Mouse (Mus musculus) forebrain, embryonic 10.5 days (tissue): Measurements from ENCODE around the gene Prtg. TPM values are rescaled to one million over a fixed set of nuclear protein-coding genes. Genes with fewer than 3 reads are reported as not detected.

ENCODE experiments used
- DNase-seq: peaks from one replicate; pipeline ENCODE4 v3.0.0-alpha.2; 2017; ENCODE audit warnings: low spot score; ENCODE audit errors: extremely low spot score
- H3K27ac ChIP-seq: fragments of 300-500 bp; sonication (generic); 2 replicates; pipeline ENCODE4 v1.5.1; 2016; ENCODE audit warnings: mild to moderate bottlenecking
- H3K27me3 ChIP-seq: fragments of 300-500 bp; sonication (generic); 2 replicates; pipeline ENCODE4 v1.6.1; 2016; ENCODE audit warnings: mild to moderate bottlenecking; ENCODE audit not compliant: poor library complexity, severe bottlenecking
- H3K36me3 ChIP-seq: fragments of 300-500 bp; sonication (generic); replicated peaks from 2 replicates; pipeline ENCODE4 v1.6.1; 2016; ENCODE audit warnings: mild to moderate bottlenecking, moderate library complexity
- H3K4me1 ChIP-seq: fragments of 300-500 bp; sonication (generic); 2 replicates; pipeline ENCODE4 v1.6.1; 2016
- H3K4me3 ChIP-seq: fragments of 300-500 bp; sonication (generic); 2 replicates; pipeline ENCODE4 v1.5.1; 2016; ENCODE audit warnings: mild to moderate bottlenecking, moderate library complexity
- H3K9me3 ChIP-seq: fragments of 300-500 bp; sonication (generic); 2 replicates; pipeline ENCODE4 v1.6.1; 2016; ENCODE audit warnings: mild to moderate bottlenecking, moderate library complexity
- WGBS: fragments of 180-500 bp; shearing (Covaris S2); methylation state at CpG from one replicate; pipeline ENCODE4 v1.1.7; 2016; 5-methylcytosine and 5-hydroxymethylcytosine counted together
- polyA plus RNA-seq: library from polyadenylated mRNA; unstranded; fragments of >200 nt; fragmentation: Nextera tagmentation; extraction: Ambion mirVana; gene quantifications from 2 replicates; pipeline ENCODE4 v1.2.1, GENCODE M21; 2016

Prtg gene
- polyA plus RNA-seq, 1 experiment from 2014 or later, result 10.1 TPM

DNA sequence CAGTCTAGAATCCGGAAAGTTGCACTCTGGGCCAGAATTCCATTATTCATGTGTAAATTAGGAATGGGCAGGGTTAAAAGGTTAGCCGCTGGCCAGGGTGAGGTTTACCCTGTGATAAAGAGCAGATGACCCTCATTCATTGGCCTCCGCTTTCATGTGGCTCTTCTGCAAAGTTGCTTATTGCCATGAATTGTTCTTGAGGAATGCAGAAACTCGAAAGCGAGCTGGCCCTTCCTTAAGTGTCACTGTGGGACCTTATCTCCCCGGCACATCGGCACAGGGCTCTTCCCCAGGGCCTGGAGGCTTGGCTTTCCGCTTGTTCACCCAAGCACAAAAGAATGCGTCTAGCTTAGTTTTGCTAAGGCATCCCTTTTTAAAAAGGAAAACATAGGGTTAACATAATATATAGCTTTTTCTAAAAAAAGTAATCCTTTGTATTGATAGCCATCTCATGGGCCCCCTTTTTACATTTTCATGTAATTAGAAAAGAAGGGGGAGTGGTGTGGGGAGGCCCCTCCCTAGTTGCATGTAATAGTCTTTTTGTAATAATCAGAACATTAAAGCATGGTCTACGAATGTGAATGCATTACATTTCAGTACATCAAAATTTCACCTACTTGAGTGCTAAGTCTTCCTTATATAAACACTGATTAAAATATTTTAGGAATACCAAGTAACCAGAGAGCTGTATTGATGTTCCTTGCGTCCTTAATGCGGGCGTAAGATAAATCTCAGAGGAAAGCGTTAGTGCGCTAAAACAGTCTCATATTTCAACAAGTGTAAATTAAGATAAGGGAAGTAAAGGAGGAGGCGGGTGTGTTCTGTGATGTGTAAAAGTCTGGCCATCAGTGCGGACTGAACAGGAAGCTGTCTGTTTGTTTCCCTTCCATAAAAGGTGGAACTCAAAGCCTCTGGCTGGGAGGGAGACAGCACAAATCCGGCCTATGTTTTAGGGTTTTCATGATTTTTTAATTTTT is 6.2 kb downstream of the Prtg start:
- peak; percentile 49 for DNase-seq
- H3K27ac ChIP-seq, result peak overlapping the region; percentile 69
- H3K4me3 ChIP-seq, result peak overlapping the region; percentile 41
- 13% methylated on average over 18 of the region's 18 CpGs for WGBS
- no peaks in the 10 kb centered on the region; the same call in 1 of the 2 replicates for H3K9me3 ChIP-seq
- H3K4me1 ChIP-seq, result peaks cover 74% of the 10 kb centered on the region
- no peaks in the 10 kb centered on the region for H3K27me3 ChIP-seq
- H3K36me3 ChIP-seq, result peaks cover 64% of the 10 kb centered on the region

DNA sequence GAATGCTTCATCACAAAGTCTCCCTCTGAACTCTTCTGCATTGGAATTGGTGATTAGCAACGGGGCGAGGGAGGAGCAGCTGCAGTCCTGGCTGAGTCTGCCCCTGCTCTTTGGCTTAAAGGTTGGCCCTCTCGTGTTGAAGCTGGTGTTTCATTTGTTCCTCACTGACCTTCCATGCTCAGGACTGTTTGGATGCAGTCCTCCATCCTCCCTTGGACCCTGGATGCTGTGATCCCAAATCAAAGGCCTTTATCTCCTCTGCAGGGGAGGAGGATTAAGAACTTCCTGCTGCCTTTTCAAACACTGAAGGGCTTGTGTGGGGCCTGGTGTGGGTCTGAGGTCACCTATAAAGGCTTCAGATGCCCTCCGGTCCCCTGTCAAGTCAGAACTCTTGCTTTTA is 18.8 kb downstream of the Prtg start:
- no peaks in the 10 kb centered on the region for H3K27me3 ChIP-seq
- peaks cover 62% of the 10 kb centered on the region for H3K4me1 ChIP-seq
- H3K36me3 ChIP-seq, result peaks cover 55% of the 10 kb centered on the region
- 4% methylated on average over 4 of the region's 4 CpGs for WGBS
- H3K27ac ChIP-seq, result peak overlapping the region; percentile 71
- H3K9me3 ChIP-seq, result peaks cover 3% of the 10 kb centered on the region; the same call in 1 of the 2 replicates
- H3K4me3 ChIP-seq, result peak overlapping the region; percentile 16
- peak; percentile 48 for DNase-seq

DNA sequence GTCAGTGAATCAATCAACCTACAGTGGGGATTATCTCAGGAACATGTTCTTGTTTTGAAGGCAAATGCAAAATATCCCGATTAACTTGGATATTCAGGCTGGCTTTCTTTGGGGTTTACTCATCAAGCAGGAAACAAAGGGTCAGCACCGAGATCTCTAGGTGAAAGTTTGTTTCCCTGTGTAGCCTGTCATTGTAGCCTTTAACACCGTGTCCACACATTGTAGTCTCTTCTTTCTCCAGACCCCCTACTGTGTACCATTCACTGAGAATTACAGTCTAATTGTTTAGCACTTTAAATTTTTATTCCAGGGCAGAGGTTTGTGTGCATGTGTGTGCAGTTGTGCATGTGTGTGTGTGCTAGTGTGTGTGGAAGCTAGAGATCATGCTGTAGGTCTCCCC is 19.3 kb downstream of the Prtg start:
- Histone ChIP-seq H3K4me3 (peak overlapping the region; percentile 16; the same call in 1 of the 2 replicates), H3K36me3 (peaks cover 55% of the 10 kb centered on the region), H3K27me3 (no peaks in the 10 kb centered on the region), H3K9me3 (peaks cover 3% of the 10 kb centered on the region; the same call in 1 of the 2 replicates), H3K4me1 (peaks cover 61% of the 10 kb centered on the region), H3K27ac (peak overlapping the region; percentile 71)
- no peak for DNase-seq
- 12% methylated on average over 3 of the region's 3 CpGs for WGBS

DNA sequence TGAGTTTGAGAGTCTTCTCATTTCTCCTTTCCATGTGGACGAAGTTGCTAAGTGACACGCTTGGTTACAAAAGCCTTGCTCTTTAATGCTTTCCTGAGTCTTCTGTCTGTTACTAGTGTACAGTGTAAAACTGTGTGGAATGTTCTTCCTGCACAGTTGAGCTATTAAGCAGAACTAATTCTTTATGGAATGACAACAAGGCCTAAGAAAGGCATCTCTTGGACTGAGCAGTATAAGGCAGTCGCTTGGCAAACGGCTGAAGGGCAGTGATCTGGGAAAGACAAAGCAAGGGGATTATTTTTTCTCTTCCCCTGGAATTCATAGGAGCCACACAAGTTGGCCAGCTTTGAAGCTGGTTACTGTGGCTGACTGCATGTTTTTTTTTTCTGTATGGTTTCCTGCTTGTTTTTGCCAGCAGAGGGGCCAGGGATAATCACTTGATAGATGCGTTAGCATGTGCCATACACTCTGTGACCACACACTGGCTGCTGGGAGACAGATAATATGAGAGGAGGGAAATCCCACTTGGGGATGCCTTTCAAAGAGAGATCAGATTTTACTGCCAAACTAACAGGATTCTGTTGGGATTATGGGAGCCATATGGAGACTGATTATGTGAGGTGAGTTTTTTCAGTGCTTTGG is 22.1 kb downstream of the Prtg start:
- H3K4me1 ChIP-seq, result peaks cover 59% of the 10 kb centered on the region
- H3K27me3 ChIP-seq, result no peaks in the 10 kb centered on the region
- DNase-seq, result no peak
- peak overlapping the region; percentile 35; the same call in 1 of the 2 replicates for H3K27ac ChIP-seq
- WGBS, result 57% methylated on average over 5 of the region's 5 CpGs
- H3K9me3 ChIP-seq, result no peaks in the 10 kb centered on the region
- H3K36me3 ChIP-seq, result peaks cover 63% of the 10 kb centered on the region
- no peak overlapping the region for H3K4me3 ChIP-seq

DNA sequence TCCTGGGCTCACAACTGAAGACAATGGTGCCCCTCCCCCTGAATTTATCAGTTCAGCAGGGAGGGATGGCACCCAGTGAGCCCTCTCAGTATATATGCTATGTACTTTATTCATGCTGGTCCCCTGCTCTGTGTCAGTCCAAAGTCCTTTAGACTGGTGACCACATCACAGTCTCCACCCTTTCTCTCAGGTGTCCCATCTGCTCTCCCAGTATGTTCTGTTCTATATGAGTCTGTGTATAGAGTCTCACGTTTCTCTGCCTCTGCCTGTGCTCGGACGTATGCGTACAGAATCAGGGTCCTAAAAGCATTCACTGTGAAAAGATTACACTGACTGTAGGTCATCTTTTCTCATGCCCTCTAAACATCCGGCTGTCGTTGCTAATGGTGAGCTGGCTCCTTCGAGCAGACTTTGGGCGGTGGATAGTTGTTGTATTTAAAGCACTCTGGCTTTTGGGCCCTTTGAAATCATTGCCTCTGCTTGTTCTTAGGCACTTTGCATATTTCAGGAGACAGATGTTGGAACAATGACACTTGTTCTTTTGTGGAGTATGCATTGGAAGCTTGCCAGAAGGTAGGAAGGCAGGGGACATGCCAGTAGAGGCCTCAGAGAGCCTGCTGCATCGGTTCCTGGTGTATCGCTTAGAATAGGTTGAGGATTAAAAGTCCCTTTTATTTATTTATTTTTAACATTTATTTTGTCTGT is 27.5 kb downstream of the Prtg start:
- Histone ChIP-seq H3K27ac (peak overlapping the region; percentile 64), H3K27me3 (no peaks in the 10 kb centered on the region), H3K4me3 (no peak overlapping the region), H3K9me3 (no peaks in the 10 kb centered on the region), H3K4me1 (peaks cover 54% of the 10 kb centered on the region), H3K36me3 (peaks cover 44% of the 10 kb centered on the region)
- WGBS, result 74% methylated on average over 10 of the region's 10 CpGs
- no peak for DNase-seq

DNA sequence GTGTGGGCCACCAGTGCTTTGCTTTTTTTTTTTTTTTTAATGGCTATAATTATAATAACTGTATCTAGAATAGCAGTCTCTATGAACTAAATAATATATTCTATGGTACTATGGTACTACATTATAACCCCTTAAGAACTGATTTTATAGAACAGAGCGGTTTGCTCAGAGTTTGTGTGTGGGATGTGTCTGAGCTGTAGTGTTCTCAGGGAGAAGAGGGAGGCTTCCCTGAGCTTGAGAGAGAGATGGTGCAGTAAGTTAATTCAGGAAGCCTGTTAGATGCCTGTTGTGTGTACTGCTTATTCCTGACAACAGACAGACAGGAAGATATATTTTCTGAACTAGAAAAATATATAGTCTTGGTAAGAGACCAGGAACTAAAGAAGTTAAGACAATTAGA is 28.3 kb downstream of the Prtg start:
- peaks cover 45% of the 10 kb centered on the region for H3K4me1 ChIP-seq

DNA sequence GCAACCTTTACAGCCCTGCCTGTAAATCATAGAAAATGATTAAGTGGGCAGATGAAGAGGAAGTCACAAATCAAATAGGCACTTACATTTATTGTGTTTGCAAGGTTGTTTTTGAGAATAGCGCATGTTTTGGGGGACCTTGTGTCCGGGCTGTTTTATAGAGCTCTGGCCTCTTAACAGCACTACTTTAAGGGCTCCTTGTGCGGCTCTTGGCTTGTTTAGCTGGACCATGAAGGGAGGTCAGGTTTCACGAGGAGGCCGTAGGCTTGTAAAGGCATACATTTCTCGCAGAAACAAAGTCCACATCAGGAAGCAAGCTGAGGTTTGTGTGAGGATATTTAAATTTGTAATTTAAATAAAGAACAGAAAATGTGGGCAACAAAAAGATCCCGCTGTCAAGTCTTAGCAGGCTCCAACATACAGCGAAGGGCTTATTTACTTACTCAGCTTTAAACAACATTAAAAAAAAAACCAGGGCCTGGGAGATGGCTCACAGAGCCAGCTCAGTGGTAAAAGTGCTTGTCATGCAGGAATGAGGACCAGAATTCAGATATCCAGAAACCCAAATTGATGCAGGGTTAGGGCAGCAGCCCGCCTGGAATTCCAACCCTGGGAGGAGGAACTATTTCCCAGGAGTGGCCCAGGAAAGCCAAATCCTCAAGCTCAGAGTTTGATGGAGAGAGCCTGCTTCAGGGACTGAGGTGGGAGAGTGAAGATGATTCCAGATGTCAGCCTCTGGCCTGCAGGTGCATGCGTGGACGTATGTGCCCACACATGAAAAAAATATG is 30.2 kb downstream of the Prtg start:
- Histone ChIP-seq H3K4me3 (no peak overlapping the region), H3K27me3 (no peaks in the 10 kb centered on the region), H3K36me3 (peaks cover 49% of the 10 kb centered on the region), H3K27ac (peak overlapping the region; percentile 56; the same call in 1 of the 2 replicates), H3K9me3 (no peaks in the 10 kb centered on the region), H3K4me1 (peaks cover 45% of the 10 kb centered on the region)
- DNase-seq, result no peak
- 70% methylated on average over 11 of the region's 11 CpGs for WGBS

More for the DNA sequence above, 28.3 kb downstream of the Prtg start:
- H3K9me3 ChIP-seq, result no peaks in the 10 kb centered on the region
- no peaks in the 10 kb centered on the region for H3K27me3 ChIP-seq
- WGBS, result 95% methylated on average over 1 of the region's 1 CpGs
- peaks cover 46% of the 10 kb centered on the region for H3K36me3 ChIP-seq
- H3K27ac ChIP-seq, result no peak overlapping the region; the same call in 1 of the 2 replicates
- DNase-seq, result no peak
- no peak overlapping the region for H3K4me3 ChIP-seq

DNA sequence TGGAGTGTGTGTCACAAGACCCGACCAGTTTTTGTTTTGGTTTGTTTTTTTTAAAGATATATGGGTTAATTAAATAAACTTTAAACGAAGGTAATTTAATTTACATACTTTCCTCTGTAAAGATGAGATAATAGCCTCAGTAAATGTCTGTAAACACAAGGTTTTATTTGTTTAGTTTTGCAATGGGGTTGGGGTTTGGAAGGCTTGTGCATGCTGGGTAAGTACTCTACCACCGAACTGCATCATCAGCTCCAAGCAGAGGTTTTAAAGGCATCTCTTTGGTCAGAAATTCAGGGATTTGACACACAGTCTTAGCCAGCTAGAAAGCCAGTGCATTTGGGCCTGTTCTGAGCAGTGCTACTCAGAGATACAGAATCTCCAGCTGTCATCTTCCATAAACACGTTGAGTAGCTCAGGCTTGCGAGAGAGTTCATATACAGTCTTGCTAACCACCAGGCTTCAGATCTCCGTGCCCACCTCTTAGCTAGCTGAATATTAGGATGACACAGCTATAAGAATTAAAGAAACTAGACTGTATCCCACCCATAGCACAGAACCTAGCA is 31.0 kb downstream of the Prtg start:
- H3K36me3 ChIP-seq, result peaks cover 49% of the 10 kb centered on the region
- DNase-seq, result no peak
- H3K27me3 ChIP-seq, result no peaks in the 10 kb centered on the region
- no peak overlapping the region for H3K27ac ChIP-seq
- 85% methylated on average over 6 of the region's 6 CpGs for WGBS
- H3K9me3 ChIP-seq, result no peaks in the 10 kb centered on the region
- no peak overlapping the region for H3K4me3 ChIP-seq
- H3K4me1 ChIP-seq, result peaks cover 43% of the 10 kb centered on the region

DNA sequence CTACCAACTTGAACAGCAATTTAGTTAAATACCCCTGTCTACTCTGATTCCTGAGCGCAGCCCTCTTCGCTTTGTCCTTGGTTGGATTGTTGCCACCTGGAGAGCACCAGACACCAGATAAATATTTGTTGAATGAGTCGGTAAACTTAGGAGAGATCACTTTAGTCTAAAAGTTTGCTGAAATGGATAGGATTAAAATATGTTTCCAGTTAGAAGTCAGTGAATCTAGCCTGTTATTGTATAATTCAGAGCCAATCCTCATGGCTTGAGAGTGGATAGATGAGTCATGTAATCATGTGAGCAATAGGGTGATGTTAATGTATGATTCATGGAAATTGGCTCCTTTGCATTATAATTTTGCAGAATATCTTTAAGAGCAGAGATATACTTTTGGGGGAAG is 31.6 kb downstream of the Prtg start:
- no peak for DNase-seq
- Histone ChIP-seq H3K27me3 (no peaks in the 10 kb centered on the region), H3K9me3 (no peaks in the 10 kb centered on the region), H3K4me3 (no peak overlapping the region), H3K27ac (no peak overlapping the region), H3K4me1 (peaks cover 40% of the 10 kb centered on the region), H3K36me3 (peaks cover 50% of the 10 kb centered on the region)
- WGBS, result 94% methylated on average over 3 of the region's 3 CpGs

DNA sequence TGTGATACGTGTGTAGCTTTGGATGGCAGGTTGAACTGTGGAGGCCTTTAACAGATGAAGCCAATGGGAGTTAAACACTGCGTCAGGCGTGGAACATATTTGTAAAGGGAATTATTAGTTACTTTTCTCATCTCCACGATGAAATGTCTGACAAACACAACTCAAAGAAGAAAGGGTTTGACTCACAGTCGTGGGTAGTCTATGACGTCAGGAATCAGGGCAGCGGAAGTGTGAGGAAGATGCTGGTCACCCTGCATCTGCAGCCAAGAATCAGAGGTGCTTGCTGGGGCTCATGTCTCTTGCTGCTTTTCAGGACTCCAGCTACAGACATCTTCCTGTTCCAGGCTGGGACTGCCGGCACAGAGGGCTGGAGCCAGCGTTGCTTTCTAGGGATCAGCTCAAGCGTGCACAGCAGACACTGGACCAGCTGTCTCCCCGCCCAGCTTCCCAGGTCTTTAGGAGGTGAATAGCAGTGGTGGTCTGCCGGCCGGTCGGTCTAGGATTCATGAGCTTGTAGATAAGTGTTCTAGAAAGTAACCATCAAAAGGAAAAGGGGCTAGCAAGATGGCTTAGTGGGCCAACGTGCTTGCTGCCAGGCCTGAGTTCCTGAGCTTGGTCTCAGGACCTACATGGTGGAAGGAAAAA is 32.8 kb downstream of the Prtg start:
- Histone ChIP-seq H3K4me3 (no peak overlapping the region), H3K27me3 (no peaks in the 10 kb centered on the region), H3K27ac (0 out of 2 replicates have a peak overlapping the region, but pooled peaks have one; percentile 9), H3K36me3 (peaks cover 60% of the 10 kb centered on the region), H3K9me3 (no peaks in the 10 kb centered on the region), H3K4me1 (peaks cover 29% of the 10 kb centered on the region)
- DNase-seq, result no peak
- WGBS, result 91% methylated on average over 15 of the region's 15 CpGs

DNA sequence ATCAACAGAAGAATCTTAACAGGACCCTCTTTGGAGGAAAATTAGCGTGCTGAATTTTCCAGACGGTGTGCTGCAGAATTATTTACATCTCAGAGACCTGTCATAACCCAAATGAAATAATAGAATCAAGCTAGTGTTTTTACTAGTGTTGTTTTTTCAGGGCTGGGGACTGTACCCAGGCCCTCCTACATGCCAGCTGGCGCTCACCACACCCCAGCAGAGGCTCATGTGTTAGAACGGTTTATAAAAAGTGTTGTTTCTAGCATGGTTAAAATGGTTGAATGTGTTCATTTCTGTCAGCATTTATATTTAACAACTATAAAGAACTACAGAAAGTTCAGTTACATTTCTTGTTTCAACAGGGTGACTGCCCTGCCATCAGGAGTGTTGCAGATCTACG is 37.8 kb downstream of the Prtg start:
- no peak overlapping the region for H3K4me3 ChIP-seq
- no peaks in the 10 kb centered on the region for H3K4me1 ChIP-seq
- H3K27me3 ChIP-seq, result no peaks in the 10 kb centered on the region
- 98% methylated on average over 5 of the region's 5 CpGs for WGBS
- peaks cover 99% of the 10 kb centered on the region for H3K36me3 ChIP-seq
- peaks cover 9% of the 10 kb centered on the region; the same call in 1 of the 2 replicates for H3K9me3 ChIP-seq
- H3K27ac ChIP-seq, result no peak overlapping the region
- DNase-seq, result no peak
